Mouse (Mus musculus) CH12.LX (cell line): ENCODE results near the gene Fam222a. TPM values are rescaled to one million over a fixed set of nuclear protein-coding genes. Genes with fewer than 3 reads are reported as not detected.

ENCODE experiments used
- DNase-seq: peaks from one replicate; pipeline ENCODE4 v3.0.0-alpha.2; 2013; ENCODE audit errors: extremely low read depth
- H3K27ac ChIP-seq: 2 replicates; pipeline ENCODE4 v1.5.1; 2012; ENCODE audit warnings: low read depth, mild to moderate bottlenecking, control low read depth, moderate library complexity; ENCODE audit not compliant: insufficient read depth
- H3K27me3 ChIP-seq: replicated peaks from 2 replicates; pipeline ENCODE3; 2012; ENCODE audit warnings: inconsistent platforms
- H3K36me3 ChIP-seq, 2 experiments: replicated peaks in 1 of 2; 2 replicates each; pipeline versions ENCODE3 to v1.6.1; 2012; ENCODE audit warnings: inconsistent platforms in 1 of 2, low read length in 1 of 2, mild to moderate bottlenecking in 1 of 2, mixed read lengths in 1 of 2, moderate library complexity in 1 of 2; ENCODE audit not compliant: control insufficient read depth in 1 of 2, insufficient read depth in 1 of 2
- H3K4me1 ChIP-seq, 2 experiments: 2 replicates each; pipeline ENCODE4 v1.6.1; 2012; ENCODE audit warnings: inconsistent platforms in 1 of 2, moderate library complexity in 1 of 2; ENCODE audit not compliant: insufficient read depth in 2 of 2, control insufficient read depth in 1 of 2
- H3K4me2 ChIP-seq: 2 replicates; pipeline ENCODE4 v1.6.1; 2012; ENCODE audit warnings: low read depth, mild to moderate bottlenecking, control low read depth; ENCODE audit not compliant: poor library complexity, insufficient read depth, severe bottlenecking
- H3K4me3 ChIP-seq, 3 experiments: fragments of 150-350 bp in 1 of 3; sonication (generic) in 1 of 3; replicated peaks in 1 of 3; 2 replicates each; pipeline versions ENCODE3 to v1.5.1; 2011 to 2012; ENCODE audit warnings: low read depth in 2 of 3, low read length in 2 of 3, mild to moderate bottlenecking in 2 of 3, moderate library complexity in 2 of 3, control low read depth in 1 of 3, improper control_type of control experiment in 1 of 3, inconsistent platforms in 1 of 3, mixed read lengths in 1 of 3; ENCODE audit not compliant: poor library complexity in 1 of 3
- H3K79me2 ChIP-seq: replicated peaks from 2 replicates; pipeline ENCODE4 v1.6.1; 2012; ENCODE audit warnings: mild to moderate bottlenecking, moderate library complexity; ENCODE audit not compliant: control insufficient read depth, poor library complexity, insufficient read depth, severe bottlenecking; ENCODE audit errors: extremely low read depth
- H3K9ac ChIP-seq: 2 replicates; pipeline ENCODE4 v1.6.1; 2012; ENCODE audit warnings: low read depth, mild to moderate bottlenecking, control low read depth, moderate library complexity; ENCODE audit not compliant: insufficient read depth
- H3K9me3 ChIP-seq: replicated peaks from 2 replicates; pipeline ENCODE3; 2012; ENCODE audit warnings: low read length, inconsistent platforms, mixed read lengths
- CTCF ChIP-seq, 2 experiments: IDR thresholded peaks in 1 of 2; conservative IDR thresholded peaks in 1 of 2; 2 replicates each; pipeline ENCODE4 v1.5.1; 2011 to 2012; ENCODE audit warnings: low read depth in 2 of 2, low read length in 2 of 2, improper control_type of control experiment in 1 of 2, inconsistent platforms in 1 of 2, mild to moderate bottlenecking in 1 of 2, moderate library complexity in 1 of 2
- ETS1 ChIP-seq: conservative IDR thresholded peaks from 2 replicates; pipeline ENCODE4 v1.6.1; 2012; ENCODE audit warnings: low read depth, mild to moderate bottlenecking, inconsistent platforms, low read length, improper control_type of control experiment, moderate library complexity
- GABPA ChIP-seq: IDR thresholded peaks from 2 replicates; pipeline ENCODE4 v1.6.1; 2012; ENCODE audit warnings: low read depth, low read length, improper control_type of control experiment, inconsistent platforms; ENCODE audit not compliant: insufficient replicate concordance
- HCFC1 ChIP-seq: IDR thresholded peaks from 2 replicates; pipeline ENCODE4 v1.6.1; 2012; ENCODE audit warnings: low read depth, mild to moderate bottlenecking, inconsistent platforms, low read length, improper control_type of control experiment
- JUN ChIP-seq: IDR thresholded peaks from 2 replicates; pipeline ENCODE4 v1.6.1; 2011; ENCODE audit warnings: low read depth, mild to moderate bottlenecking, low read length, improper control_type of control experiment, moderate library complexity; ENCODE audit not compliant: insufficient read depth
- JUND ChIP-seq: conservative IDR thresholded peaks from 2 replicates; pipeline ENCODE4 v1.6.1; 2011; ENCODE audit warnings: low read depth, low read length, improper control_type of control experiment
- KAT2A ChIP-seq: IDR thresholded peaks from 2 replicates; pipeline ENCODE4 v1.6.1; 2012; ENCODE audit warnings: low read length, improper control_type of control experiment, inconsistent platforms; ENCODE audit not compliant: insufficient replicate concordance
- MAFK ChIP-seq: IDR thresholded peaks from 2 replicates; pipeline ENCODE4 v1.6.1; 2011; ENCODE audit warnings: low read length, improper control_type of control experiment; ENCODE audit not compliant: insufficient replicate concordance
- MAX ChIP-seq: IDR thresholded peaks from 2 replicates; pipeline ENCODE4 v1.6.1; 2011; ENCODE audit warnings: low read length, improper control_type of control experiment
- MAZ ChIP-seq: IDR thresholded peaks from 2 replicates; pipeline ENCODE4 v1.6.1; 2012; ENCODE audit warnings: low read depth, mild to moderate bottlenecking, inconsistent platforms, low read length, improper control_type of control experiment, moderate library complexity
- MXI1 ChIP-seq: IDR thresholded peaks from 2 replicates; pipeline ENCODE4 v1.6.1; 2011; ENCODE audit warnings: mild to moderate bottlenecking, low read depth, low read length, improper control_type of control experiment
- NELFE ChIP-seq: IDR thresholded peaks from 2 replicates; pipeline ENCODE4 v1.6.1; 2011; ENCODE audit warnings: low read depth, low read length, improper control_type of control experiment
- NRF1 ChIP-seq: IDR thresholded peaks from 2 replicates; pipeline ENCODE4 v1.6.1; 2014; ENCODE audit warnings: low read depth, mild to moderate bottlenecking, inconsistent platforms, low read length, improper control_type of control experiment, moderate library complexity
- RAD21 ChIP-seq: IDR thresholded peaks from 2 replicates; pipeline ENCODE4 v1.6.1; 2011; ENCODE audit warnings: low read depth, mild to moderate bottlenecking, low read length, improper control_type of control experiment, moderate library complexity
- RCOR1 ChIP-seq: conservative IDR thresholded peaks from 2 replicates; pipeline ENCODE4 v1.6.1; 2012; ENCODE audit warnings: low read depth, mild to moderate bottlenecking, inconsistent platforms, low read length, improper control_type of control experiment
- SIN3A ChIP-seq: IDR thresholded peaks from 2 replicates; pipeline ENCODE4 v1.6.1; 2012; ENCODE audit warnings: low read length, improper control_type of control experiment, inconsistent platforms
- SMC3 ChIP-seq: IDR thresholded peaks from 2 replicates; pipeline ENCODE4 v1.6.1; 2011; ENCODE audit warnings: low read depth, low read length, improper control_type of control experiment
- UBTF ChIP-seq: IDR thresholded peaks from 2 replicates; pipeline ENCODE4 v1.6.1; 2012; ENCODE audit warnings: low read depth, mild to moderate bottlenecking, inconsistent platforms, low read length, improper control_type of control experiment, moderate library complexity
- ZMIZ1 ChIP-seq: IDR thresholded peaks from 2 replicates; pipeline ENCODE4 v1.6.1; 2012; ENCODE audit warnings: low read depth, mild to moderate bottlenecking, inconsistent platforms, low read length, improper control_type of control experiment
- dilution Hi-C: fragments of 300-500 bp; cut with MboI; formaldehyde crosslinking; loops from 2 replicates; pipeline ENCODE4 v1.14.3; 2020; ENCODE audit warnings: low sequenced_read_pairs; ENCODE audit not compliant: extremely low pct_unique_long_range_greater_than_20kb, extremely low pct_ligation_motif_present
- in situ Hi-C: fragments of 300-500 bp; cut with MboI; formaldehyde crosslinking; loops from 3 replicates; pipeline ENCODE4 v1.14.3; 2019; ENCODE audit warnings: low sequenced_read_pairs, low pct_ligation_motif_present, low pct_unique_long_range_greater_than_20kb, mixed read lengths
- polyA plus RNA-seq: library from polyadenylated mRNA; unstranded; fragments of >175 nt; gene quantifications from 2 replicates; pipeline ENCODE4 v1.2.1, GENCODE M21; 2012; ENCODE audit warnings: low read depth; ENCODE audit not compliant: insufficient read length
- total RNA-seq, 2 experiments: library from RNA; depleted of rRNA; stranded (reverse); fragments of 300-350 nt in 1 of 2; fragments of >200 nt in 1 of 2; gene quantifications; 2 replicates each; pipeline ENCODE4 v1.2.3; 2012 to 2014

Fam222a gene
- total and polyA plus RNA-seq, 3 experiments: 0.13 TPM; not detected in 2

DNA sequence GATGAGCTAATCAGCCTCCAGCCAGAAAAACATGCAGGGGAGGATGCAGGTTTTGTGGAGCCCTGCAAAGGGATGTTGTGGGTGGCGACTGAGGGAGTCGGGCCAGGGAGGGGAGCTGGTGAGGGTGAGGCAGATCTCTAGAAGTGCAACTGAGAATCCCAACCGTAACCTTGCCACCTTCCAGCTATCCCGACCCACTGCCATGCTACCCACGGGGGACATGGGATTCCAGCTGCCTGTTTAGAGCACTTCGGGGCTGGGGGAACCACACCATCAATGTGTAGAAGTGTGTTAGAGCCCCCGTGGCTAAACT, 71.8 kb downstream of the Fam222a start:
- peak overlapping the region; percentile 99 for H3K4me2 ChIP-seq
- DNase-seq: no peak
- H3K27me3 ChIP-seq: peaks cover 25% of the 10 kb centered on the region
- H3K36me3 ChIP-seq: no peaks in the 10 kb centered on the region
- H3K9ac ChIP-seq: no peak overlapping the region
- H3K79me2 ChIP-seq: no peaks in the 10 kb centered on the region
- no peak for TF ChIP-seq ETS1
- no peak; the same call in 1 of the 2 replicates for TF ChIP-seq UBTF
- TF ChIP-seq ZMIZ1: no peak
- TF ChIP-seq GABPA: no peak
- no peak; the same call in 1 of the 2 replicates for TF ChIP-seq HCFC1
- TF ChIP-seq JUN: no peak
- TF ChIP-seq NELFE: no peak
- no peak for TF ChIP-seq KAT2A
- no peak for TF ChIP-seq MAFK
- TF ChIP-seq JUND: no peak
- no peak for TF ChIP-seq MAX
- no peak for TF ChIP-seq RCOR1
- TF ChIP-seq CTCF (conservative IDR thresholded peaks at IDR 0.05 in 1 of 2, IDR thresholded peaks at IDR 0.05 in 1 of 2; ENCODE audit: low read depth in 2 of 2, low read length in 2 of 2): no peak
- dilution Hi-C loops: no loop called here
- no peak overlapping the region for H3K27ac ChIP-seq
- H3K9me3 ChIP-seq: no peaks in the 10 kb centered on the region
- peak overlapping the region; percentile 9 to 26 (median 15) for H3K4me3 ChIP-seq
- in situ Hi-C loops: no loop called here
- peaks cover 3 to 25% of the 10 kb centered on the region in 2 experiments; a peak in 3 of 4 replicates for H3K4me1 ChIP-seq

- H3K9me3 ChIP-seq: no peaks in the 10 kb centered on the region
- no peak for DNase-seq
- in situ Hi-C loops: no loop called here
- H3K4me2 ChIP-seq: no peak overlapping the region
- peaks cover 3 to 25% of the 10 kb centered on the region in 2 experiments; a peak in 3 of 4 replicates for H3K4me1 ChIP-seq
- H3K4me3 ChIP-seq: no peak overlapping the region
- no peaks in the 10 kb centered on the region for H3K79me2 ChIP-seq
- dilution Hi-C loops: no loop called here
- no peak overlapping the region for H3K9ac ChIP-seq
- H3K27ac ChIP-seq: no peak overlapping the region
- no peaks in the 10 kb centered on the region for H3K36me3 ChIP-seq
- no peak for TF ChIP-seq SIN3A
- TF ChIP-seq MXI1: no peak
- TF ChIP-seq RCOR1: no peak
- no peak for TF ChIP-seq MAZ
- TF ChIP-seq SMC3: no peak
- TF ChIP-seq NRF1: no peak
- no peak for TF ChIP-seq HCFC1
- TF ChIP-seq RAD21: no peak
- peaks cover 25% of the 10 kb centered on the region for H3K27me3 ChIP-seq
Observed at GRCm38 (mm10) chr5:114640809-114641208, 73.0 kb downstream of the Fam222a start.
